Mouse (Mus musculus) myocyte (in vitro differentiated cells): ENCODE results near the gene Comtd1.

Experiments used
- POLR2A ChIP-seq: IDR thresholded peaks from one replicate; pipeline ENCODE4 v1.6.1; 2011; ENCODE audit warnings: low read depth, mild to moderate bottlenecking, control low read depth, moderate library complexity; ENCODE audit not compliant: insufficient read length
- REST ChIP-seq: IDR thresholded peaks from one replicate; pipeline ENCODE4 v1.6.1; 2011; ENCODE audit warnings: mild to moderate bottlenecking, control low read depth, moderate library complexity; ENCODE audit not compliant: insufficient read depth, insufficient read length

GRCm38 (mm10) chr14:21809418-21809817 is 39.4 kb downstream of the Comtd1 start:
- TF ChIP-seq POLR2A (no peak), REST (no peak)
